Mouse (Mus musculus): ENCODE data around the gene Mpped1. TPM values are rescaled to one million over a fixed set of nuclear protein-coding genes. Genes with fewer than 3 reads are reported as not detected.

Mpped1 gene
- polyA plus RNA-seq, 1 experiment from 2014 or later: 0.61 TPM

DNA sequence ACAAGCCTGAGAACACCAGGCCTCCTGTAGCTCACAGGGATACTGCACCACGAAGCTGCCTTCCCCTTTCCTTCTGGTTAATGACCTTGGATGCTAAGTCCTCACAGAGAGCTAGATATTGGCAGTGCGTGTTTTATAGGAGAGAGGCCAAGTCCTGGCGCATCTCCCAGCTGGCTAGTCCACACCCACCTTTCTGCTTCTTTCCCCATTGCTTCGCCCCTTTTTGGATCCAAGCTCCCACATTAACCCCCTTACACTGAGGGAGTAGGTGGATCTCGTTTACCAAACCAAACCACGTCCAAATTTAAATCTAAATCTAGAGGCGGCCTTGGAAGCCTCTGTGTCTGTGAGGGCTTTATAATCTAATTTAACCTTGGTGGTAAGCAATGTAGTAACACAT is 115.0 kb downstream of the Mpped1 start:
- 66% methylated on average over 7 of the region's 7 CpGs for WGBS
- no peaks in the 10 kb centered on the region for H3K9me3 ChIP-seq
- no peak overlapping the region for H3K4me3 ChIP-seq
- no peak overlapping the region for H3K4me2 ChIP-seq
- H3K27me3 ChIP-seq: no peaks in the 10 kb centered on the region
- no peak for ATAC-seq (ENCODE audit: borderline replicate concordance, extremely low read depth, low FRiP score, low TSS enrichment)
- no peak overlapping the region for H3K9ac ChIP-seq
- H3K36me3 ChIP-seq: no peaks in the 10 kb centered on the region
- no peak overlapping the region for H3K27ac ChIP-seq
- H3K4me1 ChIP-seq: no peaks in the 10 kb centered on the region

DNA sequence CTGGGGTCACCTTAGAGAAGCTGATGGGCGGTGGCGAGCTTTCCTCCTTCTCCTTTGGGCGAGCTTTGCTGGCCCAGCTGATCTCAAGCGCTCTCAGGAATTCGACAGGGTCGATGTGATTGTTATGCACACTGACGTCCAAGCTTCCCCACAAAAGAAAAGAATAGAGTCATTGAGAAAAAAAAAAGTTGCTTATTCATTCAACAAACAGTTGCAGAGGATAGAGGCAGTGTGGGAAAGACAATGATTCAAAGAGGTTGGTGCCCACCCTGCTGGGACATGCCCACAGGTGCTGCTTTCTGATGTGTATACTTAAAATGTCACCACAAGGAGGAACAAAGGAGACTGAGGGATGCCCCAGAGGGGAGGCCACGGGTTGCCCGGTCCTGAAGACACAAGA is 116.7 kb downstream of the Mpped1 start:
- Histone ChIP-seq H3K9ac (no peak overlapping the region), H3K27ac (no peak overlapping the region), H3K4me1 (no peaks in the 10 kb centered on the region), H3K27me3 (no peaks in the 10 kb centered on the region), H3K36me3 (no peaks in the 10 kb centered on the region), H3K9me3 (no peaks in the 10 kb centered on the region), H3K4me3 (no peak overlapping the region), H3K4me2 (no peak overlapping the region)
- 40% methylated on average over 9 of the region's 9 CpGs for WGBS
- no peak for ATAC-seq (ENCODE audit: borderline replicate concordance, extremely low read depth, low FRiP score, low TSS enrichment)

DNA sequence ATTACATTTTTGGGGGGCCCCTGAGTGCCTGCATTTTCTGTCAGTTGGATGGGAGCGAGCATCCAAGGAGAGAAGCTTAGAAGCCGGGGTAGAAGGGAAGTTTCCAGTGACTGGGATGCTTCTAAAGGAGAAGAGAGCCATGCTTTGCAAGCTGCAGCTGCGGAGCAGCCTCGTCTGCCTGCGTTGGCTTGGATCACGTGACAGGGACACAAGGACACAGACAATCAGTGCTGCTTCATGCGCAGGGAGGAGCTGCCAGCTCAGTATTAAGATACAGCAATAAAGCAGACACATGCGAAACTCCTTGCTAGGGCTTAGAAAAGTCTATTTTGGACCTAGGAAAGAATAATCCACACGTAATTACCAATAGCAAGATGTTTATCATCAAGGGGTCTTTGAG is 118.0 kb downstream of the Mpped1 start:
- Histone ChIP-seq H3K36me3 (no peaks in the 10 kb centered on the region), H3K9me3 (no peaks in the 10 kb centered on the region), H3K4me2 (no peak overlapping the region), H3K9ac (no peak overlapping the region), H3K27ac (no peak overlapping the region), H3K27me3 (no peaks in the 10 kb centered on the region), H3K4me3 (no peak overlapping the region), H3K4me1 (no peaks in the 10 kb centered on the region)
- no peak for ATAC-seq (ENCODE audit: borderline replicate concordance, extremely low read depth, low FRiP score, low TSS enrichment)
- WGBS: 55% methylated on average over 9 of the region's 9 CpGs

DNA sequence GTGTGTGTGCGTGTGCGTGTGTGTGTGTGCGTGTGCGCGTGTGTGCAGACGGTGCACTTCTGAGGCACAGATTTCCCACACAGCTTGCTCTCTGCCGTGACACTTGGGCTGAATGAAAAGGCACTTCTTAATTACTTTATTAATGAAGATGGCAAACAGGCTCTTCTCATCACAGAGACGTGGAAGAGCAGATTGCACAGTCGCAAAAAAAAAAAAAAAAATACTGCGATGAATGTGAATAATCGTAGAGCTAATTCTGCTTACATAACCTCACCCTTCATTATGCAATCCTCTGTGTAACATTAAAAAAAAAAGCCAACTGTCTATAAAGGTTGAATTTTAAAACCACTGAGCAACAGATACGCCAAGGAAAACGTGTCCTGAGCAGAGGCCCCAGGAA is 127.2 kb downstream of the Mpped1 start:
- Histone ChIP-seq H3K9ac (no peak overlapping the region), H3K4me3 (no peak overlapping the region), H3K36me3 (no peaks in the 10 kb centered on the region), H3K9me3 (no peaks in the 10 kb centered on the region), H3K4me1 (no peaks in the 10 kb centered on the region), H3K4me2 (no peak overlapping the region), H3K27me3 (no peaks in the 10 kb centered on the region), H3K27ac (no peak overlapping the region)
- 81% methylated on average over 13 of the region's 13 CpGs for WGBS
- ATAC-seq (ENCODE audit: borderline replicate concordance, extremely low read depth, low FRiP score, low TSS enrichment): no peak

Other genes with a start within 250 kb of the Mpped1 start
- 99.8 and 105 TPM in 2 replicates for gene Tspo, start 215.9 kb upstream of the Mpped1 start, polyA plus RNA-seq (2015; fragmentation: Nextera tagmentation; extraction: Ambion mirVana)
- 34.3 and 34.7 TPM in 2 replicates for gene Mcat, start 215.7 kb upstream of the Mpped1 start, polyA plus RNA-seq (2015; fragmentation: Nextera tagmentation; extraction: Ambion mirVana)
- 33.3 and 34.0 TPM in 2 replicates for gene Ttll12, start 184.3 kb upstream of the Mpped1 start, polyA plus RNA-seq (2015; fragmentation: Nextera tagmentation; extraction: Ambion mirVana)
- gene Scube1, start 54.4 kb upstream of the Mpped1 start, polyA plus RNA-seq (2015; fragmentation: Nextera tagmentation; extraction: Ambion mirVana): 4.2 and 4.6 TPM in 2 replicates